Mouse (Mus musculus) limb, embryonic 11.5 days (tissue): ENCODE data around the gene Stk32c. TPM values are rescaled to one million over a fixed set of nuclear protein-coding genes. Genes with fewer than 3 reads are reported as not detected.

Experiments
- ATAC-seq: fragments of 200-750 bp; cut with Nextera tagmentation; 2 replicates; pipeline ENCODE4 v1.8.0; 2017; ENCODE audit warnings: low read depth; ENCODE audit not compliant: insufficient number of reproducible peaks, low FRiP score, low TSS enrichment
- DNase-seq: peaks from one replicate; pipeline ENCODE4 v3.0.0-alpha.2; 2015; ENCODE audit warnings: low spot score
- H3K27ac ChIP-seq: fragments of 300-500 bp; sonication (generic); replicated peaks from 2 replicates; pipeline ENCODE4 v1.5.1; 2014; ENCODE audit warnings: low read depth, mild to moderate bottlenecking, low read length
- H3K27me3 ChIP-seq: fragments of 300-500 bp; sonication (generic); 2 replicates; pipeline ENCODE4 v1.6.1; 2014; ENCODE audit warnings: mild to moderate bottlenecking, low read length, mixed read lengths; ENCODE audit not compliant: control insufficient read depth, insufficient read depth
- H3K36me3 ChIP-seq: fragments of 300-500 bp; sonication (generic); 2 replicates; pipeline ENCODE4 v1.6.1; 2014; ENCODE audit warnings: mild to moderate bottlenecking, low read length, moderate library complexity, mixed read lengths; ENCODE audit not compliant: control insufficient read depth, insufficient read depth
- H3K4me1 ChIP-seq: fragments of 300-500 bp; sonication (generic); 2 replicates; pipeline ENCODE4 v1.6.1; 2014; ENCODE audit warnings: low read length, mixed read lengths; ENCODE audit not compliant: control insufficient read depth, insufficient read depth
- H3K4me2 ChIP-seq: fragments of 300-500 bp; sonication (generic); 2 replicates; pipeline ENCODE4 v1.6.1; 2014; ENCODE audit warnings: low read depth, mild to moderate bottlenecking, moderate library complexity; ENCODE audit not compliant: severe bottlenecking
- H3K4me3 ChIP-seq: fragments of 300-500 bp; sonication (generic); 2 replicates; pipeline ENCODE4 v1.5.1; 2014; ENCODE audit warnings: low read depth, low read length
- H3K9ac ChIP-seq: fragments of 300-500 bp; sonication (generic); 2 replicates; pipeline ENCODE4 v1.6.1; 2014; ENCODE audit warnings: mild to moderate bottlenecking, low read length
- H3K9me3 ChIP-seq: fragments of 300-500 bp; sonication (generic); 2 replicates; pipeline ENCODE4 v1.6.1; 2016; ENCODE audit warnings: low read length; ENCODE audit not compliant: control insufficient read depth
- WGBS: fragments of 180-500 bp; shearing (Covaris S2); extraction: QIAGEN DNeasy Blood & Tissue Kit; methylation state at CpG from one replicate; pipeline ENCODE4 v1.1.7; 2014; 5-methylcytosine and 5-hydroxymethylcytosine counted together
- polyA plus RNA-seq: library from polyadenylated mRNA; unstranded; fragments of >200 nt; fragmentation: Nextera tagmentation; extraction: Ambion mirVana; gene quantifications from 2 replicates; pipeline ENCODE4 v1.2.1, GENCODE M21; 2014

The Stk32c gene
- polyA plus RNA-seq, 1 experiment from 2014 or later = 0.17 TPM

GRCm38 (mm10) chr7:139200108-139200507 is 13.0 kb downstream of the Stk32c start:
- Histone ChIP-seq H3K36me3 (no peaks in the 10 kb centered on the region), H3K4me1 (no peaks in the 10 kb centered on the region), H3K27ac (no peak overlapping the region), H3K4me3 (no peak overlapping the region), H3K9me3 (no peaks in the 10 kb centered on the region), H3K9ac (no peak overlapping the region), H3K27me3 (0 out of 2 replicates have a peak, but pooled peaks cover 2% of the 10 kb centered on the region), H3K4me2 (no peak overlapping the region)
- DNase-seq = peak; percentile 72
- no peak for ATAC-seq
- WGBS = 36% methylated on average over 7 of the region's 7 CpGs

- WGBS = 89% methylated on average over 4 of the region's 4 CpGs
- no peaks in the 10 kb centered on the region for H3K36me3 ChIP-seq
- no peaks in the 10 kb centered on the region for H3K4me1 ChIP-seq
- DNase-seq (no peak), ATAC-seq (no peak)
- no peak overlapping the region for H3K9ac ChIP-seq
- no peaks in the 10 kb centered on the region for H3K9me3 ChIP-seq
- no peak overlapping the region for H3K4me3 ChIP-seq
- no peak overlapping the region for H3K27ac ChIP-seq
- 0 out of 2 replicates have a peak, but pooled peaks cover 2% of the 10 kb centered on the region for H3K27me3 ChIP-seq
- no peak overlapping the region for H3K4me2 ChIP-seq
Observed at GRCm38 (mm10) chr7:139197022-139197421, 16.1 kb downstream of the Stk32c start.

GRCm38 (mm10) chr7:139191619-139192018 is 21.5 kb downstream of the Stk32c start:
- Histone ChIP-seq H3K27me3 (peaks cover 19% of the 10 kb centered on the region), H3K9me3 (0 out of 2 replicates have a peak, but pooled peaks cover 2% of the 10 kb centered on the region), H3K4me1 (no peaks in the 10 kb centered on the region), H3K4me2 (no peak overlapping the region), H3K4me3 (no peak overlapping the region), H3K27ac (no peak overlapping the region), H3K36me3 (no peaks in the 10 kb centered on the region), H3K9ac (no peak overlapping the region)
- WGBS = 59% methylated on average over 6 of the region's 6 CpGs
- DNase-seq (no peak), ATAC-seq (no peak)

- ATAC-seq (no peak), DNase-seq (no peak)
- Histone ChIP-seq H3K9me3 (0 out of 2 replicates have a peak, but pooled peaks cover 2% of the 10 kb centered on the region), H3K27me3 (peaks cover 27% of the 10 kb centered on the region), H3K4me2 (no peak overlapping the region), H3K4me3 (no peak overlapping the region), H3K4me1 (0 out of 2 replicates have a peak, but pooled peaks cover 2% of the 10 kb centered on the region), H3K27ac (no peak overlapping the region), H3K36me3 (no peaks in the 10 kb centered on the region), H3K9ac (no peak overlapping the region)
- 93% methylated on average over 4 of the region's 4 CpGs for WGBS
Observed at GRCm38 (mm10) chr7:139190616-139191015, 22.5 kb downstream of the Stk32c start.

- Histone ChIP-seq H3K36me3 (no peaks in the 10 kb centered on the region), H3K4me2 (peak overlapping the region; percentile 95), H3K27ac (no peak overlapping the region), H3K4me1 (0 out of 2 replicates have a peak, but pooled peaks cover 2% of the 10 kb centered on the region), H3K27me3 (peaks cover 27% of the 10 kb centered on the region), H3K9me3 (0 out of 2 replicates have a peak, but pooled peaks cover 2% of the 10 kb centered on the region), H3K4me3 (peak overlapping the region; percentile 59), H3K9ac (no peak overlapping the region)
- DNase-seq (peak; percentile 66), ATAC-seq (peak; percentile 80)
- WGBS = 2% methylated on average over 23 of the region's 23 CpGs
Observed at GRCm38 (mm10) chr7:139188634-139189207, 24.4 kb downstream of the Stk32c start.

GRCm38 (mm10) chr7:139187771-139188633 is 25.1 kb downstream of the Stk32c start:
- peak; percentile 89 for DNase-seq
- WGBS = under 1% methylated on average over 88 of the region's 94 CpGs

GRCm38 (mm10) chr7:139187277-139187676 is 25.8 kb downstream of the Stk32c start:
- 38% methylated on average over 7 of the region's 7 CpGs for WGBS
- DNase-seq = no peak

More at GRCm38 (mm10) chr7:139187771-139188633, 25.1 kb downstream of the Stk32c start:
- H3K27ac ChIP-seq = no peak overlapping the region
- 0 out of 2 replicates have a peak, but pooled peaks cover 2% of the 10 kb centered on the region for H3K9me3 ChIP-seq
- 0 out of 2 replicates have a peak, but pooled peaks cover 2% of the 10 kb centered on the region for H3K4me1 ChIP-seq
- H3K4me3 ChIP-seq = peak overlapping the region; percentile 59
- peak overlapping the region; percentile 95 for H3K4me2 ChIP-seq
- ATAC-seq = peak; percentile 93
- peak overlapping the region; percentile 56 for H3K9ac ChIP-seq
- H3K36me3 ChIP-seq = no peaks in the 10 kb centered on the region
- H3K27me3 ChIP-seq = peaks cover 27% of the 10 kb centered on the region

GRCm38 (mm10) chr7:139186436-139186835 is 26.7 kb downstream of the Stk32c start:
- ATAC-seq = no peak
- Histone ChIP-seq H3K36me3 (no peaks in the 10 kb centered on the region), H3K27me3 (peaks cover 27% of the 10 kb centered on the region), H3K9ac (no peak overlapping the region), H3K9me3 (0 out of 2 replicates have a peak, but pooled peaks cover 2% of the 10 kb centered on the region), H3K4me3 (no peak overlapping the region), H3K4me1 (0 out of 2 replicates have a peak, but pooled peaks cover 2% of the 10 kb centered on the region), H3K4me2 (no peak overlapping the region), H3K27ac (no peak overlapping the region)
- 59% methylated on average over 8 of the region's 8 CpGs for WGBS
- no peak for DNase-seq

More at GRCm38 (mm10) chr7:139187277-139187676, 25.8 kb downstream of the Stk32c start:
- Histone ChIP-seq H3K4me1 (0 out of 2 replicates have a peak, but pooled peaks cover 2% of the 10 kb centered on the region), H3K9ac (no peak overlapping the region), H3K4me3 (no peak overlapping the region), H3K27ac (no peak overlapping the region), H3K4me2 (no peak overlapping the region), H3K27me3 (peaks cover 27% of the 10 kb centered on the region), H3K36me3 (no peaks in the 10 kb centered on the region), H3K9me3 (0 out of 2 replicates have a peak, but pooled peaks cover 2% of the 10 kb centered on the region)
- ATAC-seq = no peak
